Mouse (Mus musculus): ENCODE measurements at regions not wholly inside any gene's neighbourhood (a gene's known extent, or its start where the extent isn't known, plus 50 kb on each side); places are given as distances from the start of the nearest gene placed in this dataset.

DNA sequence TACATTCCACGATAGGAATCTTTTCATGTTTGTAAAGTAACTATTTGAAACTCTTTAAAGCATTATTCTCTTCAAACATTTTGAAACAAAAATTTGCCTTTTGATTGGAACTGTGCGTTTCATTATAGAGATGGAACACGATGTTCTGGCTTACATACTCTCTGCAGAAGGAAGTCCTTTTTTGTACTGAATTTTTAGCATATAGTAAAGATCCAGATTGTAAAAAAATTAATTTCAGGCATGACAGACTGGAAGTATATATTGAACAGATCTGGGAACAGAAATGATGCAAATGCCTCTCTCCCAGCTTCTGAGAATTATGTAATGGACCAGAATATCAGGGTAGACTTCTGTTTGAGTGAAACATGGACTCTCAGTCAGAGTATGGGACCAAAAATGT is 566.0 kb upstream of the Mef2c start:
- H3K9me3 ChIP-seq: no peaks in the 10 kb centered on the region
- H3K27me3 ChIP-seq (ENCODE audit: poor library complexity, severe bottlenecking): no peaks in the 10 kb centered on the region
- no peak overlapping the region for H3K27ac ChIP-seq
- H3K4me3 ChIP-seq: no peak overlapping the region
- H3K36me3 ChIP-seq (replicated peaks): no peaks in the 10 kb centered on the region
- 93% methylated on average over 3 of the region's 3 CpGs for WGBS
- peaks cover 2% of the 10 kb centered on the region; the same call in 1 of the 2 replicates for H3K4me1 ChIP-seq
- no peak for DNase-seq (ENCODE audit: extremely low spot score, low spot score)

GRCm38 (mm10) chr13:82942691-82943341 is 561.0 kb upstream of the Mef2c start:
- peaks cover 6% of the 10 kb centered on the region; the same call in 1 of the 2 replicates for H3K4me1 ChIP-seq
- H3K36me3 ChIP-seq (replicated peaks): no peaks in the 10 kb centered on the region
- no peak overlapping the region for H3K4me3 ChIP-seq
- H3K27me3 ChIP-seq (ENCODE audit: poor library complexity, severe bottlenecking): no peaks in the 10 kb centered on the region
- 62% methylated on average over 11 of the region's 11 CpGs for WGBS
- no peaks in the 10 kb centered on the region for H3K9me3 ChIP-seq
- no peak overlapping the region for H3K27ac ChIP-seq
- no peak for DNase-seq (ENCODE audit: extremely low spot score, low spot score)

DNA sequence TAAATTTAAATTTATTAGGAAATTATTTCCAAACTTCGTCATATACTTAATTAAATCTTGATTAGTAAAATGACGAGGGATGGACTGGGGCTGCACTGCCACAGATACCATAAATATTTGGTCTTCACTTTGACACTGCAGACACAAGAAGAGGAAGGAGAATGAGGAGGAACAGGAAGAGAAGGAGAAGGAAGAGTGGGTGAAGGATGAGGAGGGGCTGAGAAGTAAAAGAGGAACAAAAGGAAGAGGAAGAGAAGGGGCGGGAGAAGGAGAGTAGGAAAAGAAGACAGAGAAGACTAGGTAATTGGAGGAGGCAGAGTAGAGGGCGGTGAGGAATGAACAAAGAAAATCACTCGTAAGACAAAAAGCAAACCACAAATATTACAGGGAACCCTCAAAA is 556.9 kb upstream of the Mef2c start:
- Histone ChIP-seq H3K36me3 (replicated peaks) (no peaks in the 10 kb centered on the region), H3K27me3 (ENCODE audit: poor library complexity, severe bottlenecking) (no peaks in the 10 kb centered on the region), H3K4me3 (no peak overlapping the region), H3K9me3 (no peaks in the 10 kb centered on the region), H3K27ac (no peak overlapping the region), H3K4me1 (peaks cover 6% of the 10 kb centered on the region; the same call in 1 of the 2 replicates)
- WGBS: 94% methylated on average over 5 of the region's 5 CpGs
- no peak for DNase-seq (ENCODE audit: extremely low spot score, low spot score)

GRCm38 (mm10) chr13:82949541-82949940 is 554.3 kb upstream of the Mef2c start:
- no peaks in the 10 kb centered on the region for H3K4me1 ChIP-seq
- WGBS: 90% methylated on average over 6 of the region's 6 CpGs

DNA sequence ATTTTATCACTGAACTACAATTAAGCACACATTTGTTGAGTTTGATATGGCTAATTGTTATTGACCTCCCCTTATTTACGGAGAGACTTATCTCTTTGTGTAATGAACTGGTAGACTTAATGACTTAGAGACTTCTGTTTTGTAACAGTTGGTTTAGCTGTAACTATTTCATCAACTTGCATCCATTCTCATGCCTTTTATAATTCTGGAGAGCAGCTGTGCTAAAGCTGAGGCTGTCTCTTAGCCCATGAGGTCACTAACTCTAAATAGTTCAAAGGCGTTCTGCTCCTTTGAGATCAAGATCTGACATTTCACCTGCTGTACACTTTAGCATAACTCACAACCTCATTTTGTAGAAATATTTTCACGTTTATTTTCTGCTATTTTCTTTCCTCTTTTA is 541.5 kb upstream of the Mef2c start:
- WGBS: 77% methylated on average over 3 of the region's 3 CpGs
- no peak for DNase-seq (ENCODE audit: extremely low spot score, low spot score)
- H3K36me3 ChIP-seq (replicated peaks): no peaks in the 10 kb centered on the region
- no peaks in the 10 kb centered on the region for H3K27me3 ChIP-seq (ENCODE audit: poor library complexity, severe bottlenecking)
- H3K4me1 ChIP-seq: no peaks in the 10 kb centered on the region
- H3K27ac ChIP-seq: no peak overlapping the region
- no peaks in the 10 kb centered on the region for H3K9me3 ChIP-seq
- no peak overlapping the region for H3K4me3 ChIP-seq

More at GRCm38 (mm10) chr13:82949541-82949940, 554.3 kb upstream of the Mef2c start:
- H3K27ac ChIP-seq: no peak overlapping the region
- no peaks in the 10 kb centered on the region for H3K9me3 ChIP-seq
- H3K36me3 ChIP-seq (replicated peaks): no peaks in the 10 kb centered on the region
- no peak overlapping the region for H3K4me3 ChIP-seq
- DNase-seq (ENCODE audit: extremely low spot score, low spot score): no peak
- no peaks in the 10 kb centered on the region for H3K27me3 ChIP-seq (ENCODE audit: poor library complexity, severe bottlenecking)

- no peak overlapping the region for H3K27ac ChIP-seq
- no peak overlapping the region for H3K4me3 ChIP-seq
- H3K27me3 ChIP-seq (ENCODE audit: poor library complexity, severe bottlenecking): no peaks in the 10 kb centered on the region
- no peaks in the 10 kb centered on the region for H3K9me3 ChIP-seq
- 96% methylated on average over 9 of the region's 9 CpGs for WGBS
- no peaks in the 10 kb centered on the region for H3K36me3 ChIP-seq (replicated peaks)
- no peak for DNase-seq (ENCODE audit: extremely low spot score, low spot score)
- no peaks in the 10 kb centered on the region for H3K4me1 ChIP-seq
Measured at GRCm38 (mm10) chr13:82971722-82972121, 532.1 kb upstream of the Mef2c start.

DNA sequence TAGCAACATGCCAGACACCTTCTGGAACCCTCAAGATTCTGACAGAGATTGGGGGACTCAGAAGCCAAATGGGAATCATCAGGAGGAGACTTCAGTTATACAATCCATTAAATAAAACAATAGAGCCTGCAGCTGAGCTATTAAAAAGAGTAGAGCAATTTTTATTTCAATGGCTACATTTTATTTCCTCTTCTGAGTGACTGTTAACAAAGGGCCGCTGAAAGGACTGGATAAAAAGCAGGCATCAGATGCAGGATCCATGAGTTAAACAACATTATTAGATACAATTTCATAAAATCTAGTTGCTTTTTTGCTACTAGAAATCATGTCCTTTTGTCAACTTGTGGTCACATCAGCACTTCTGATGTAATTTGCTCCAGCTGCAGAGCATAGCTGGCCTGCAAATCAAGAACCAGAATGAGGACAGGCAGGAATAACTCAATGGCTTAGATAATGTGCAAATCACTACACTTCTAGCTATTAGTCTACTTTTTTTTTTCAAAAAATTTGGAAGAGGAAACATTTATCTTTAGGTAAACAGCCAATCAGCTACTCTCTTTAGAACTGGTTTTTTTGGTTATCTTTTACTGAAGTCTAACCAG is 529.5 kb upstream of the Mef2c start:
- 92% methylated on average over 1 of the region's 1 CpGs for WGBS
- H3K36me3 ChIP-seq (replicated peaks): no peaks in the 10 kb centered on the region
- DNase-seq (ENCODE audit: extremely low spot score, low spot score): no peak
- H3K4me3 ChIP-seq: no peak overlapping the region
- no peaks in the 10 kb centered on the region for H3K9me3 ChIP-seq
- H3K27ac ChIP-seq: no peak overlapping the region
- no peaks in the 10 kb centered on the region for H3K4me1 ChIP-seq
- no peaks in the 10 kb centered on the region for H3K27me3 ChIP-seq (ENCODE audit: poor library complexity, severe bottlenecking)

GRCm38 (mm10) chr13:83001118-83001517 is 502.7 kb upstream of the Mef2c start:
- no peaks in the 10 kb centered on the region for H3K9me3 ChIP-seq
- H3K4me3 ChIP-seq: no peak overlapping the region
- no peaks in the 10 kb centered on the region for H3K27me3 ChIP-seq (ENCODE audit: poor library complexity, severe bottlenecking)
- H3K36me3 ChIP-seq (replicated peaks): no peaks in the 10 kb centered on the region
- no peak overlapping the region for H3K27ac ChIP-seq
- DNase-seq (ENCODE audit: extremely low spot score, low spot score): no peak
- H3K4me1 ChIP-seq: no peaks in the 10 kb centered on the region

DNA sequence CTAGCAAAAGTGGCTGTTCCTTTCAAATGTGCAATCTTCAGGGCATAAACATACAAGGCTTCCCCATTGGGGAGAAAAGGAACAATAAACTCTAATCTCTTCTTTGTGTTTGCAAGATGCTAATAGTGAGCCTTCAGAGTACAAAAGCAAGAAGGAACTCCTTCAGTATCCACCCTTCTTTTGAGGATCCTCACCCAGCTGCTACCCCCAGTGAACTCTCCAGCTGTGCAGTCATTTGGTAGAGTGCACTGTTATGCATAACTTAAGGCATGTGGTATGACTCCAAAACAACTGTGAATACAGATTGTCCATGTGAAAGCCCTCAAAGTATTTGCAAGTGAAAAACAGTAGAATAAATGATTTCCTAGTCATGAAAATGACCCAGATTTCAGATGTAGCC is 487.1 kb upstream of the Mef2c start:
- no peaks in the 10 kb centered on the region for H3K36me3 ChIP-seq (replicated peaks)
- DNase-seq (ENCODE audit: extremely low spot score, low spot score): no peak
- H3K9me3 ChIP-seq: no peaks in the 10 kb centered on the region
- peaks cover 5% of the 10 kb centered on the region for H3K4me1 ChIP-seq
- no peak overlapping the region for H3K4me3 ChIP-seq
- H3K27me3 ChIP-seq (ENCODE audit: poor library complexity, severe bottlenecking): no peaks in the 10 kb centered on the region
- H3K27ac ChIP-seq: no peak overlapping the region

GRCm38 (mm10) chr13:83020829-83021228 is 483.0 kb upstream of the Mef2c start:
- 66% methylated on average over 3 of the region's 3 CpGs for WGBS
- H3K27ac ChIP-seq: no peak overlapping the region
- no peaks in the 10 kb centered on the region for H3K36me3 ChIP-seq (replicated peaks)
- H3K27me3 ChIP-seq (ENCODE audit: poor library complexity, severe bottlenecking): no peaks in the 10 kb centered on the region
- DNase-seq (ENCODE audit: extremely low spot score, low spot score): no peak
- no peak overlapping the region for H3K4me3 ChIP-seq
- no peaks in the 10 kb centered on the region for H3K9me3 ChIP-seq
- peaks cover 5% of the 10 kb centered on the region for H3K4me1 ChIP-seq

- DNase-seq (ENCODE audit: extremely low spot score, low spot score): no peak
- WGBS: 92% methylated on average over 4 of the region's 4 CpGs
- Histone ChIP-seq H3K27me3 (ENCODE audit: poor library complexity, severe bottlenecking) (no peaks in the 10 kb centered on the region), H3K4me1 (no peaks in the 10 kb centered on the region), H3K9me3 (no peaks in the 10 kb centered on the region), H3K36me3 (replicated peaks) (no peaks in the 10 kb centered on the region), H3K4me3 (no peak overlapping the region), H3K27ac (no peak overlapping the region)
Measured at GRCm38 (mm10) chr13:83023972-83024371, 479.9 kb upstream of the Mef2c start.

DNA sequence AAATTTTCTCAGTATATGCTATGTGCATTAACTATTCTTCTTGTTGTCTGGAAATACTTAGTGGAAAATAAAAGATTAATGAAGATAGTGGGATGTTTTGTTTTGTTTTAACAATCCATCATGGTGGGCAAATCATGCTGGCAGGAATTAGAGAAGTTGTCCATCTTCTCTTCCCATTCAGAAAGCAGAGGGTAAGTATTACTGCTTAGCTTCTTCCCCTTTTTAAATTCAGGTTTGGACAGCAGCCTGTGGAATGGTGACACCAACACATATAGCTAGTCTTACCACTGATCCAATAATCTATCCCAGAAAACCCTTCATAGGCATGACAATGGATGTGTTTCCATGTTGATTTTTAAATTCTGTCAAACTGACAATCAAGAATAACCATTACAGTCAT is 467.9 kb upstream of the Mef2c start:
- Histone ChIP-seq H3K9me3 (no peaks in the 10 kb centered on the region), H3K4me1 (no peaks in the 10 kb centered on the region), H3K27me3 (ENCODE audit: poor library complexity, severe bottlenecking) (no peaks in the 10 kb centered on the region), H3K27ac (no peak overlapping the region), H3K4me3 (no peak overlapping the region), H3K36me3 (replicated peaks) (no peaks in the 10 kb centered on the region)
- DNase-seq (ENCODE audit: extremely low spot score, low spot score): no peak

- Histone ChIP-seq H3K4me1 (no peaks in the 10 kb centered on the region), H3K36me3 (replicated peaks) (no peaks in the 10 kb centered on the region), H3K27me3 (ENCODE audit: poor library complexity, severe bottlenecking) (no peaks in the 10 kb centered on the region), H3K27ac (no peak overlapping the region), H3K4me3 (no peak overlapping the region), H3K9me3 (no peaks in the 10 kb centered on the region)
- WGBS: 83% methylated on average over 1 of the region's 1 CpGs
- no peak for DNase-seq (ENCODE audit: extremely low spot score, low spot score)
Measured at GRCm38 (mm10) chr13:83041506-83041905, 462.3 kb upstream of the Mef2c start.

- Histone ChIP-seq H3K36me3 (replicated peaks) (no peaks in the 10 kb centered on the region), H3K9me3 (no peaks in the 10 kb centered on the region), H3K27ac (no peak overlapping the region), H3K4me1 (no peaks in the 10 kb centered on the region), H3K4me3 (no peak overlapping the region), H3K27me3 (ENCODE audit: poor library complexity, severe bottlenecking) (no peaks in the 10 kb centered on the region)
- 97% methylated on average over 6 of the region's 6 CpGs for WGBS
- no peak for DNase-seq (ENCODE audit: extremely low spot score, low spot score)
Measured at GRCm38 (mm10) chr13:83045516-83045915, 458.3 kb upstream of the Mef2c start.

Data from forebrain, embryonic 10.5 days (tissue).